Mouse (Mus musculus) E14TG2a.4 (cell line): ENCODE data around the gene Cd59b.
A peak's percentile ranks its signal among the peaks of the same experiment; 100 is the strongest.

Experiments used
- H3K27me3 ChIP-seq: 2 replicates; pipeline ENCODE4 v1.6.1; 2014; ENCODE audit warnings: low read length, control low read depth; ENCODE audit not compliant: insufficient read depth
- H3K36me3 ChIP-seq: 2 replicates; pipeline ENCODE4 v1.6.1; 2014; ENCODE audit warnings: low read length, control low read depth; ENCODE audit not compliant: insufficient read depth
- H3K4me1 ChIP-seq: replicated peaks from 2 replicates; pipeline ENCODE4 v1.6.1; 2014; ENCODE audit warnings: low read depth, low read length, control low read depth
- H3K4me3 ChIP-seq: replicated peaks from 2 replicates; pipeline ENCODE4 v1.5.1; 2014; ENCODE audit warnings: mild to moderate bottlenecking, low read length
- H3K9me3 ChIP-seq: 2 replicates; pipeline ENCODE4 v1.6.1; 2014; ENCODE audit warnings: low read length, control low read depth
- CTCF ChIP-seq: conservative IDR thresholded peaks from 2 replicates; pipeline ENCODE4 v1.5.1; 2014; ENCODE audit warnings: low read length
- NANOG ChIP-seq: IDR thresholded peaks from 2 replicates; pipeline ENCODE4 v1.6.1; 2014; ENCODE audit warnings: borderline replicate concordance, low read length, mixed read lengths
- POU5F1 ChIP-seq: IDR thresholded peaks from 2 replicates; pipeline ENCODE4 v1.6.1; 2014; ENCODE audit warnings: low read length, borderline replicate concordance

Gene Cd59b

DNA sequence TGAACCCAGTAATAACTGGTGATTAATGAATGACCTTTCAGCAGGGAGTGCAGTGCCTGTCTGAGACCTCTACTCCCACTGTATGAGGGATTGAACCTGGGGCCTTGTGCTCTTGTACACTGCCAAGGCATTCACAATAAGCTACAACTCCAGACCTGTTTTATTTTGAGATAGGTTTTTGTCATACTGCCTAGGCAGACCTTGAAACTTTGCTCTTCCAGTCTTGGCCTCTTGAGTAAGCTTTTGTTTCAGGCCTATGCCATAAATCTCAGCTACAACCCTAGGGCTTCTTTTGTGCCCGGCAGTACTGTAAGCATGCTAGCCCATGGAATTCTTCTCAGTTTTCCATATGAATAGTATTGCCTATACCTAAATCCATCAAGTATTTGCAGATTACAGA, 49.4 kb downstream of the Cd59b start:
- Histone ChIP-seq H3K36me3 (no peaks in the 10 kb centered on the region), H3K4me1 (peaks cover 32% of the 10 kb centered on the region), H3K27me3 (peaks cover 12% of the 10 kb centered on the region), H3K9me3 (0 out of 2 replicates have a peak, but pooled peaks cover 3% of the 10 kb centered on the region), H3K4me3 (no peak overlapping the region)
- TF ChIP-seq NANOG, result no peak
- no peak for TF ChIP-seq POU5F1
- TF ChIP-seq CTCF, result no peak

DNA sequence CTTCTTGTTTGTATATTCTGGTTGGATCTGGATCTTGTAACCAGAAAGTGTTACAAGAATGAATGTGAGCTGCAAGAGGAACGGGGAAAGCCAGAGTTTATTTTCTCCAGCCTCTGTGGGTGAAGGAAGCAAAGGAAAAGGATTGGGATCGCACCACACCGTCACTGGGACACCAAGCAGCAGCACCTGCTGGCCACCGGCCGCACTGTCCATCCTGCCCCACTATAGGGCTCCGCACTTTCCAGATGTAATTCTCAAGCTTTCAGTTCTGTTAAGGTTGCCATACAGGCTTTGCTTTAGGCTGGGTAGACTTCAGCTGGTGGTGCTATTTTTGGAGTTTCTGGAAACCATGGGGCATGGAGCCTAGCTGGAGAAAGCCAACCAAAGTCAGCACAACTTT, 50.7 kb downstream of the Cd59b start:
- H3K36me3 ChIP-seq, result no peaks in the 10 kb centered on the region
- no peak overlapping the region for H3K4me3 ChIP-seq
- peaks cover 20% of the 10 kb centered on the region for H3K27me3 ChIP-seq
- H3K9me3 ChIP-seq, result 0 out of 2 replicates have a peak, but pooled peaks cover 3% of the 10 kb centered on the region
- TF ChIP-seq POU5F1 (no peak), NANOG (no peak), CTCF (no peak)
- H3K4me1 ChIP-seq, result peaks cover 32% of the 10 kb centered on the region

DNA sequence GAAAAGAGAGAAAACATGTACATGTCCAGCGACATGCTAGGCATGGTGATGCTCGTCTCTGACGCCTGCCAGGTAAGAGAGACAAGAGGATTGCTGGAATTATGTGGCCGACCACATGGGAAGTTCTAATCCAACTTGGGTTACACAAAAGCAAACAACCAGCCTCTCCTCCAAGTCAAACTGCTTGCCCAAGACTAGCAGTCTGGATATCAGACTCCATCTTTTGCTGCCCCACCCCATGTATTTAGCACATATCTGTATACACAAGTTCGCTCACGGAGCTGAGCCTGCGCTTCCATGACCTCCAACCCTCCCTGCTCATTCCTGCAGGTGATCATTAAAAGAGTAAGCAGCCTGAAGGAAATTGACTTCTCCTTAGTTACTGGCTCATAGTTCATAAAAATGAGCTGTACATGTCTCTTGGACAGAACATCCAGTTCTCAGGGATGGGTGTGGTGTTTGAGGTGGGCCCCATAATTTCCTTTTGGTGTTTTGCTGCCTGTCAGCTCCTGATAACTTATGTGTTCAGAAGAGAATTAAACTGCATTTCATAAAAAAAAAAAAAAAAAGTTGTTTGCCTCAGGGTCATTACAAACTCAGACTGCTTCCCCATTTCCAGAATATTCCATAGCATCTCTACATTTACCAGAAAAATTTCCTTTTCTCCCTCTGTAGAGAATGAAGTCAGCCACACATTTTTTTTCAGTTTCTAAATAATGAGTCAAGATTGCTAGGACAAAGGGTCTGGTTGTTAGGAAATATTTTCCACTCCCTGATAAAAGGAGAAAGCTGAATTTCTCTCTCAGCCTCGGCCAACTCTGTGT, 52.2 kb downstream of the Cd59b start:
- no peak for TF ChIP-seq NANOG
- TF ChIP-seq POU5F1, result no peak
- no peak for TF ChIP-seq CTCF
- Histone ChIP-seq H3K4me3 (peak overlapping the region; percentile 89), H3K27me3 (peaks cover 28% of the 10 kb centered on the region), H3K9me3 (0 out of 2 replicates have a peak, but pooled peaks cover 3% of the 10 kb centered on the region), H3K36me3 (no peaks in the 10 kb centered on the region), H3K4me1 (peaks cover 32% of the 10 kb centered on the region)

DNA sequence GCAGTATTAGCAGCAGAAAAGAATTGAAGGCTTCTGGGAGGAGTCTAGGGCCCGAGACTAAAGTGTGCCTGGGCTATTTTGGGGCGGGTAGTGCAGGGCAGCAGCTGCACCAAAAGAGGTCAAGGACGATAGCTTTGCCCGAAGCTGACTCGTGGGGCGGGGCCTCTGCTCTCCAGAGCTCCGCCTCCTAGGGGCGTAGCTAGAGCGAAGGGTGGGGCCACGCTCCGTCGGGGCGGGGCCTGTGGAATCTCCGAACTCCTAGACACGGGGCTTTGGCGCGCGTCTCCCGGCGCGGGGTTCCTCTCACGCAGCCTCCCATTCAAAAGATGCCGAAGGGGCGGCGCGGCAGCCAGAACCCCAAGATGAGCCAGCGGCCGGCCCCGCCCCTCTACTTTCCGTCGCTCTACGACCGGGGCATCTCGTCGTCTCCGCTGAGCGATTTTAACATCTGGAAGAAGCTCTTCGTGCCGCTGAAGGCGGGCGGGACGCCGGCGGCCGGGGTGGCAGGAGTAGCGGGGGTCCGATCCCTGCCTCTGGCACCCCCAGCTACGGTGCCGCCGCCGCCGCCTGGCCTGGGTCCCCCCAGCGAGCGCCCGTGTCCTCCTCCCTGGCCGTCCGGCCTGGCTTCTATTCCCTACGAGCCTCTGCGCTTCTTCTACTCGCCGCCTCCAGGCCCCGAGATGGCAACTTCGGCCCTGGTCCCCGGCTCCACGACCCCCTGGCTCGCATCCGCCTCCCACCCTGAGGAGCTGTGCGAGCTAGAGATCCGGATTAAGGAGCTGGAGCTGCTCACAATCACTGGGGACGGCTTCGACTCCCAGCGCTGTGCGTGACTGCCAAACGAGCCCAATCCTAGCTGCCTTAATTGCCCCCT, 53.1 kb downstream of the Cd59b start, which contains the start of gene A930018P22Rik:
Gene A930018P22Rik (plus strand): TSS at position 265 of the 874 bp plus-strand sequence.
- Histone ChIP-seq H3K27me3 (peaks cover 33% of the 10 kb centered on the region), H3K4me1 (peaks cover 32% of the 10 kb centered on the region), H3K36me3 (no peaks in the 10 kb centered on the region), H3K4me3 (peak within 1 kb of the TSS; percentile 89), H3K9me3 (no peaks in the 10 kb centered on the region)
- TF ChIP-seq CTCF (no peak), POU5F1 (no peak), NANOG (no peak)

DNA sequence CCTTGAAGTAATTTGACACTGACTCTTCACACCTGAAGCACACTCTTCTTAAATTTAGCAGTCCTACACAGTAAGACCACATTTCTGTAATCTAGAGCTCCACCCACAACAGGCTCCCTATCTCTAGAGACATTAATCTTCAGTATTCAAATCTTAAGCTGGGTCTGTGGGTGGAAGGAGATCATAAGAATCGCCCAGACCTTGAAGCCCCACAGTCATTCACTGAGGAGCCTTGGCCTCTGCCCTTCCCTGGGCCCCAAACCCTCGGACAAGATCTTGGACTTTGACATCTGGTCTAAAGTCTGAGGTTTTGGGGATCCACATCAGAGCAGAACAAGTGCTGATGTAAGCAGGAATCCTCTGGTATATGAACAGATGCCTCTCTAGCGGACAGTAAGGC, 53.9 kb downstream of the Cd59b start:
- peaks cover 32% of the 10 kb centered on the region for H3K4me1 ChIP-seq
- peak overlapping the region; percentile 89; the same call in 1 of the 2 replicates for H3K4me3 ChIP-seq
- no peak for TF ChIP-seq CTCF
- no peak for TF ChIP-seq NANOG
- TF ChIP-seq POU5F1, result no peak
- H3K27me3 ChIP-seq, result peaks cover 41% of the 10 kb centered on the region
- no peaks in the 10 kb centered on the region for H3K36me3 ChIP-seq
- H3K9me3 ChIP-seq, result no peaks in the 10 kb centered on the region

DNA sequence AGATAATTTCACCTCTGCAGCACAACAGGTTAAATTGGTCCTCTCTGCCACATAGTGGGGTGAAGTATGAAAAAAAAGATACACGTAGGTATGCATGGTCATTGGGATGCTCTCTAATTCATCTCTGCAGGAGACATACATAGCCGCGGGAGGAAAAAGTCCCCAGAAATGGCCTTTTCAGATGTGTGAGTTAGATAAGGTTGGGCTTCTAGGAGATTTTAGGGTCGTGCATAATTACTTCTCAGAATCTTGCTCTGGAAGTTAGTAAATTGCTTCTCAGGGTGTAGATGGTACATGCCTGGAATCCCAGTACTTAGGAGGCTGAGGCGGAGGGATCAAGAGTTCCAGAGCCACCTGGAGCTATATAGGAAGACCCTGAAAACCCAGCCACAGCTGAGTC, 54.4 kb downstream of the Cd59b start:
- Histone ChIP-seq H3K9me3 (no peaks in the 10 kb centered on the region), H3K4me1 (peaks cover 27% of the 10 kb centered on the region), H3K4me3 (no peak overlapping the region), H3K36me3 (no peaks in the 10 kb centered on the region), H3K27me3 (peaks cover 46% of the 10 kb centered on the region)
- no peak for TF ChIP-seq NANOG
- no peak for TF ChIP-seq CTCF
- no peak for TF ChIP-seq POU5F1

DNA sequence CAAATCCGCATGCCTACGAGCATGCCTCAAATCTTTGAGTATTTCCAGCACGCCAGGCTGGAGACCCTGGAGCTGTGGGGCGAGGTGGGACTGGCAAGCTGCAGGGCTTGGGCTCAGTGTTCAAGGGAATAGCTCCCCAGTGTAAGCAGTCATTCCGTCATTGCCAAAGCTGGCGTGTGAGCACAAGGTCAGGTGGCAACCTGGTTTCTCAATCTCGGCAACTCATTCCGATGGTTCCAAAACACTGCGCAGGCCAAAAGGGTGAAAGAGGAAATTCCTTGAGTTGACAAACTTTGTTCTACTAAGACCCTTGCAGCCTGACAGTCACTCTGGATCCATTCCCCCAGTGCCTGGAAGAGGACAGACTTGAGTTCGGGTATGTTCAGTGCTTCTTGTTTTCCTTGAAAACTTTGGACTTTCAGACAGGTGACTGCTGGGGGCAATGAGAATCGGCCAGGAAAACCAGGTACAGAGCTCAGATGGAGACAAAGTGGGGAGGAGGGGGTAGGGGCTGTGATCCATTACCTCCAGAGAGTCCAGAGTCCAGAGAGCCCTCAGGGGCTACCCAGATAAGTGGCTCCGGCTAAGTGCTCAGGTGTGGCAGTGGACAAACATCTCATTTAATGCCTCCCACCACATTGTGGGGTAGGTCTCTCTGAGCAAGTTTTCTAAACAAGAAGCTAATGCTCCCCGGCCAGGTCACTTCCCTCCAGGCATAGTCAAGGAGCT, 59.3 kb downstream of the Cd59b start:
- no peak overlapping the region for H3K4me3 ChIP-seq
- H3K27me3 ChIP-seq, result peaks cover 45% of the 10 kb centered on the region
- H3K4me1 ChIP-seq, result peaks cover 17% of the 10 kb centered on the region
- H3K9me3 ChIP-seq, result no peaks in the 10 kb centered on the region
- TF ChIP-seq CTCF, result no peak
- no peak for TF ChIP-seq POU5F1
- no peak for TF ChIP-seq NANOG
- H3K36me3 ChIP-seq, result no peaks in the 10 kb centered on the region
